Mouse (Mus musculus) midbrain, embryonic 10.5 days (tissue): Measurements from ENCODE around the gene Klhl2. TPM values are rescaled to one million over a fixed set of nuclear protein-coding genes. Genes with fewer than 3 reads are reported as not detected.

ENCODE experiments used
- DNase-seq: peaks from one replicate; pipeline ENCODE4 v3.0.0-alpha.2; 2017; ENCODE audit warnings: low spot score
- H3K27ac ChIP-seq: fragments of 300-500 bp; sonication (generic); replicated peaks from 2 replicates; pipeline ENCODE4 v1.5.1; 2016; ENCODE audit warnings: mild to moderate bottlenecking
- H3K27me3 ChIP-seq: fragments of 300-500 bp; sonication (generic); 2 replicates; pipeline ENCODE4 v1.6.1; 2016; ENCODE audit warnings: low read depth, mild to moderate bottlenecking; ENCODE audit not compliant: poor library complexity, severe bottlenecking
- H3K36me3 ChIP-seq: fragments of 300-500 bp; sonication (generic); 2 replicates; pipeline ENCODE4 v1.6.1; 2016; ENCODE audit warnings: mild to moderate bottlenecking, moderate library complexity
- H3K4me1 ChIP-seq: fragments of 300-500 bp; sonication (generic); 2 replicates; pipeline ENCODE4 v1.6.1; 2016
- H3K4me3 ChIP-seq: fragments of 300-500 bp; sonication (generic); 2 replicates; pipeline ENCODE4 v1.5.1; 2016; ENCODE audit warnings: mild to moderate bottlenecking, moderate library complexity
- H3K9me3 ChIP-seq: fragments of 300-500 bp; sonication (generic); replicated peaks from 2 replicates; pipeline ENCODE4 v1.6.1; 2016; ENCODE audit warnings: mild to moderate bottlenecking
- WGBS: fragments of 180-500 bp; shearing (Covaris S2); methylation state at CpG from one replicate; pipeline ENCODE4 v1.1.7; 2016; 5-methylcytosine and 5-hydroxymethylcytosine counted together
- polyA plus RNA-seq: library from polyadenylated mRNA; unstranded; fragments of >200 nt; fragmentation: Nextera tagmentation; extraction: Ambion mirVana; gene quantifications from 2 replicates; pipeline ENCODE4 v1.2.1, GENCODE M21; 2016

The Klhl2 gene
- polyA plus RNA-seq, 1 experiment from 2014 or later: 9.3 TPM

DNA sequence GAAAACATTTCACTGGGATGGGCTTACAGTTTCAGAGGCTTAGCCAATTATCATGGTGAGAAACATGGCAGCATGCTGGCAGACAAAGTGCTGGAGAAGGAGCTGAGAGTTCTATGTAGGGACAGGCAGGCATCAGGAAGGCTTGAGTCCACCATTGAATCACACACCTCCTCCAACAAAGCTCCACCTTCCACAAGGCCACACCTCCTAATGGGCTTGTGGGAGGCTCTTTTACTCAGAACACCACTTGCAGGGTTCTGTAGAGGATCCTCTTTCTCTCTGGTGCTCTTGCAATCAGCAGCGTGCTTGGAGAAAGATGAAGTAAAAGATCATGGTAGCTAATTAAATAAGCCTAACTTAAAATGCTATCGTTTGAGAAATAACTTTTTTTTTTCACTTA, 63.0 kb downstream of the Klhl2 start:
- H3K27ac ChIP-seq: no peak overlapping the region
- no peaks in the 10 kb centered on the region for H3K9me3 ChIP-seq
- no peak for DNase-seq
- no peak overlapping the region for H3K4me3 ChIP-seq
- 89% methylated on average over 2 of the region's 2 CpGs for WGBS
- H3K4me1 ChIP-seq: no peaks in the 10 kb centered on the region
- no peaks in the 10 kb centered on the region for H3K36me3 ChIP-seq
- no peaks in the 10 kb centered on the region for H3K27me3 ChIP-seq

DNA sequence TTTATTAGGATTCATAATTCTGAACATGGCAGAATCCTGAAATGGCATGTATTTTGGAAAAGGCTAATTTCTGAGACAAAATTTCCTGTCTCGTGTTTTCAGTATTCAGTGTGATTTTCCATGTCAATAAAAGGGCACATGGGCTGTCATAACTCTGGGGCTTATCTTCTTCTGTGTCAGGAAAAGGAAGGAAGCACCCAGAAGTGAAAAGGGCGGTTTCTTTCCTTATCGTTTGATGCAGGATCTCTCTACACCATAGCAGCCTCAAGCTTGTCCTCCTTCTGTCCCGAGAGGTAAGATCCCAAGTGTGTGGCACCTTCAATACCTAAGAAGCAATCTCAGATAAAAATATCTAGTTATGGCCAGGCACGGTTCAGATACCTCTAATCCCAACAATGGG, 65.6 kb downstream of the Klhl2 start:
- 94% methylated on average over 5 of the region's 5 CpGs for WGBS
- DNase-seq: no peak

DNA sequence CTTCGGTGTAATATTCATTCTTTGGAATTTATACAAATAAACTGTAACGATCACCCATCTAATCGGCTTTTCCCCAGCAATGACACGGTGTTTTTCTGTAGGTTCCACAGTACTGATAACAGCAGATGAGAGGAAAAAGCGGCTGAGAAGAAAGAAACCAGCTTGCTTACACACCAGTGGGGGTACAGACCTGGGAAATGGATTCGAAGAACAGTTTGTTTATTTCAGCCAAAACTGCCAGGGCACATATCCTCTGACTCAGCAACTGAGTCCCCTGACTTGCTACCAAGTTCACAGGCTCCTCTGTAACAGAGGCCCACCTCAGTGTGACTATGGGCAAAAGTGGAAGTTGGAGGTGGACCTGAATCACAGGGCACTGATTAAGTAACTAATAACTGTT, 67.9 kb downstream of the Klhl2 start:
- no peak overlapping the region for H3K4me3 ChIP-seq
- peaks cover 18% of the 10 kb centered on the region for H3K36me3 ChIP-seq
- H3K27ac ChIP-seq: no peak overlapping the region
- no peak for DNase-seq
- H3K4me1 ChIP-seq: no peaks in the 10 kb centered on the region
- no peaks in the 10 kb centered on the region for H3K9me3 ChIP-seq
- 91% methylated on average over 6 of the region's 6 CpGs for WGBS
- H3K27me3 ChIP-seq: no peaks in the 10 kb centered on the region

More for the DNA sequence above, 65.6 kb downstream of the Klhl2 start:
- H3K9me3 ChIP-seq: no peaks in the 10 kb centered on the region
- no peak overlapping the region for H3K27ac ChIP-seq
- H3K36me3 ChIP-seq: peaks cover 6% of the 10 kb centered on the region
- H3K4me3 ChIP-seq: no peak overlapping the region
- H3K27me3 ChIP-seq: no peaks in the 10 kb centered on the region
- H3K4me1 ChIP-seq: no peaks in the 10 kb centered on the region

DNA sequence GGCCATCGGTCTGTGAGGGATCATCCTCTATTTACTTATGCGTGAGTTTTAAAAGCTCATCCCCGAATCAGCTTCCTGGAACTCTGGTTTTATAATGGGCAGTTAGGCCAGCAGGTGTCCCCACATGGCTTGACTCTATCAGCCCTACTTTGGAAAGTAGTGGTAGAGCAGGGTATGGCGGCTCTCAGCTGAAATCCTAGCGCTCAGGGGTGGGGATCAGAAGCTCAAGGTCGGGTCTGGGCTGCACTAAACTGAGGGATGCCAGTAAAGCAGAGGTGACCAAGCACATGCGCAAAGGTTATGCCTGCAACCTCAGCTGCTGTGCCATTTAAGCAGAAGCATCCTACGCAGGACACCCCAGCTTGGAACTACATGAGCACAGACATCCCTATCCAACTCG, 71.9 kb downstream of the Klhl2 start:
- no peaks in the 10 kb centered on the region for H3K9me3 ChIP-seq
- H3K27ac ChIP-seq: no peak overlapping the region
- no peaks in the 10 kb centered on the region for H3K4me1 ChIP-seq
- WGBS: 73% methylated on average over 9 of the region's 9 CpGs
- peaks cover 32% of the 10 kb centered on the region for H3K36me3 ChIP-seq
- no peak overlapping the region for H3K4me3 ChIP-seq
- DNase-seq: no peak
- no peaks in the 10 kb centered on the region for H3K27me3 ChIP-seq

DNA sequence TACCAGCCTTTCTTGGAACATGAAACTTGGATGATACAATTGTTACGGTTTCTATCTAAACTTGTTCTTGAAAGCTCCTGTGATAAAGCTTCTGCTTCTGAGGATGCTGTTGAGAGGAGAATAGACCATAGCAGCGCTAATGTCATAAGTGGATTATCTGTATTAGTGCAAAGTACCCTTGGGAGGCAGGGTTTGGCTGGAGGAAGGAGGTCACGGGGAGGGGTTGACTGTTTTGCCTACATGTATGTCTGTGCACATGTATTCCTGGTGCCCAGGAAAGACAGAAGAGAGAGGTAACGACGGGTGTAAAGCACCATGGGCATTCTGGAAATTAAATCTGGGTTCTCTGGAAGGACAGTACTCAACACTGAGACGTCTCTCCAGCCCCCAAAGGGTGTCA, 75.7 kb downstream of the Klhl2 start:
- DNase-seq: no peak
- 95% methylated on average over 6 of the region's 6 CpGs for WGBS
- Histone ChIP-seq H3K9me3 (no peaks in the 10 kb centered on the region), H3K4me3 (no peak overlapping the region), H3K4me1 (no peaks in the 10 kb centered on the region), H3K27me3 (no peaks in the 10 kb centered on the region), H3K36me3 (peaks cover 32% of the 10 kb centered on the region), H3K27ac (no peak overlapping the region)

DNA sequence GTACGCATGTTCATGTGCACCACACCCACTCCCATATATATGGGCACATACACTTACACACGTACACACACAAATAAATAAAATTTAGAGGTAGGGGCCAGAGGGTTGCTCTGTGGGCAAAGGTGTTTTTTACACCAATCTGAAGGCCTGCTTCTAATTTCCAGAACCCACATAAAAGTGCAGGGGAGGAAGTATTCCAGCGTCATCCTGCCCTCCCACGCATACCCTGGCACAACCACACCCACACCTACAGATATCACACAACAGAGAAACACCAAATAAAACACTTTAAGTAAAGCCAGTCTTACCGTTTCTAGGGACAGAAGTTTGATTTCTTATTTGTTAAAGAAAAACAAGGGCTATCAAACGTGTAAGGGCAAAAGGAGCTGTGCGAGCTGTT, 79.0 kb downstream of the Klhl2 start:
- H3K36me3 ChIP-seq: peaks cover 34% of the 10 kb centered on the region
- DNase-seq: no peak
- H3K4me3 ChIP-seq: no peak overlapping the region
- no peaks in the 10 kb centered on the region for H3K9me3 ChIP-seq
- no peaks in the 10 kb centered on the region for H3K4me1 ChIP-seq
- 94% methylated on average over 7 of the region's 7 CpGs for WGBS
- no peak overlapping the region for H3K27ac ChIP-seq
- no peaks in the 10 kb centered on the region for H3K27me3 ChIP-seq

DNA sequence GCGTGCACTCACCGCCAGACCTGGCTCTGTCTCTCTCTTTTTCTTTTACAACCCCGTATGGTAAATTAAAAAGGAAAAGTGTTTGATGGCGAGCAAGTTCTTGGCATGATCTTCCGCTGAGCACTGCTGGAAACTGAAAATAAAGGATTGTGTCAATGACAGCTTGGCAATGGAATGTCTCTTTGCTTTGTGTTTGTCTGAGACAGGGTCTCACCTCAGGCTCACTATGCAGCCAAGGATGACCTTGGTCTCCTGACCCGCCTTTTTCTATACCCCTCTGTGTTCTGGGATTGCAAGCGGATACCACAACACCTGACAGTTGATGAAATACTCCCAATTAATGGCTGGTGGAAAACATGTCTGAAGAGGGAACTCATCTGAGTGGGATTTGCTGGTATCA, 80.2 kb downstream of the Klhl2 start:
- DNase-seq: no peak
- Histone ChIP-seq H3K4me1 (no peaks in the 10 kb centered on the region), H3K4me3 (no peak overlapping the region), H3K27me3 (no peaks in the 10 kb centered on the region), H3K27ac (no peak overlapping the region), H3K36me3 (peaks cover 26% of the 10 kb centered on the region), H3K9me3 (no peaks in the 10 kb centered on the region)
- 91% methylated on average over 7 of the region's 7 CpGs for WGBS

DNA sequence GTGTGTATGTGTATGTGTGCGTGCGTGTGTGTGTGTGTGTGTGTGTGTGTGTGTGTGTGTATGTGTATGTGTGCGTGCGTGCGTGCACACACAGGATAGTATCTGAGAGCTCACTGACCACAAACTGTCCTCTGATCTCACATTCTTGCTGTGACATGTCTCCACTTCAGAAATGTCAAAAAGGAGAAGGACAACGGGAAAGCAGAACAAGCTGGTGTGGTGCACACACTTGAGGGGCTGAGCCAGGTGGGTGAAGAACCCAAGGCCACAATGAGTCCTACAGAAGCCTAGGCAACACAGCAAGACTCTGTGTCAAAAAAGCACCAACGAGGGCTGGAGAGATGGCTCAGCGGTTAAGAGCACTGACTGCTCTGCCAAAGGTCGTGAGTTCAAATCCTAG, 81.2 kb downstream of the Klhl2 start:
- Histone ChIP-seq H3K4me3 (no peak overlapping the region), H3K27ac (no peak overlapping the region), H3K27me3 (no peaks in the 10 kb centered on the region), H3K9me3 (no peaks in the 10 kb centered on the region), H3K36me3 (peaks cover 19% of the 10 kb centered on the region), H3K4me1 (no peaks in the 10 kb centered on the region)
- DNase-seq: no peak
- 91% methylated on average over 5 of the region's 9 CpGs for WGBS

DNA sequence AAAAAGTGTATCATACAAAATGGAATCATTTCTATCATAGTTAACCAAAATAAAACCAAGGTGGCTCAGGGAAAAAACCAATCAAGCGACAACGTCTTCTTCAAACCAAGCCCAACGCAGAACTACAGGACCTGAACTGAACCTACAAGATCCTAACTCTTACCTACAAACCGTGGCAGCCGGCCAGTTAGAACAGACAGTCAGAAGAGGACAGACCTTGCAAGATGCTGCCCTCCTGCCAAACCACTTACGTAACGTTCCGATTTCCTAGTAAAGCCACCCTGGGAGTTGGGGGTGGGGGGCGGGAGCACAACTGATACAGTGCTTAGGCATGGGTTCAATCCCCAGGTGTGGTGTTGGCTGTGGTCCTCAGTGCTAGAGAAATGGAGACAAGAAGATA, 82.8 kb downstream of the Klhl2 start:
- Histone ChIP-seq H3K4me1 (no peaks in the 10 kb centered on the region), H3K4me3 (no peak overlapping the region), H3K9me3 (no peaks in the 10 kb centered on the region), H3K36me3 (peaks cover 25% of the 10 kb centered on the region), H3K27me3 (no peaks in the 10 kb centered on the region), H3K27ac (no peak overlapping the region)
- WGBS: 94% methylated on average over 9 of the region's 9 CpGs
- DNase-seq: no peak

DNA sequence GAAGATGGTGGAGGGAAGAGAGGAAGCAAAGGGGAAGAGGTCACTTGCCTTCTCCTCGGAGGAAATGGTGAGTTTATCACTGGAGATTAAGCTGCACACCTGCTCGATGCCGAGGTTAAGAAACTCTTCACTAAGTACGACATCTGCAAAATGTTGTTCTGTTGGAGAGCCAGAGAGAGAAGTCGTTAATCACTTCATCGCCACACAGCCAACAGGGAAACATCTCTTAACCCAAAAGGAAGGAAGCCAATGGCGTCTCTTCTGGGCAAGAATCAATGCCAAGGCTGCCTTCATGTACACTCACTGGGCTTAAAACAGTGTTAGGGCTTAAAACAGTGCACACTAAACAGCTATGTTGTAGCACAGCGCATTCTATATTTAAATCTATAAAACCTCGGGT, 85.7 kb downstream of the Klhl2 start:
- Histone ChIP-seq H3K27me3 (no peaks in the 10 kb centered on the region), H3K36me3 (peaks cover 32% of the 10 kb centered on the region), H3K27ac (no peak overlapping the region), H3K4me3 (no peak overlapping the region), H3K4me1 (no peaks in the 10 kb centered on the region), H3K9me3 (no peaks in the 10 kb centered on the region)
- no peak for DNase-seq
- 92% methylated on average over 9 of the region's 9 CpGs for WGBS

DNA sequence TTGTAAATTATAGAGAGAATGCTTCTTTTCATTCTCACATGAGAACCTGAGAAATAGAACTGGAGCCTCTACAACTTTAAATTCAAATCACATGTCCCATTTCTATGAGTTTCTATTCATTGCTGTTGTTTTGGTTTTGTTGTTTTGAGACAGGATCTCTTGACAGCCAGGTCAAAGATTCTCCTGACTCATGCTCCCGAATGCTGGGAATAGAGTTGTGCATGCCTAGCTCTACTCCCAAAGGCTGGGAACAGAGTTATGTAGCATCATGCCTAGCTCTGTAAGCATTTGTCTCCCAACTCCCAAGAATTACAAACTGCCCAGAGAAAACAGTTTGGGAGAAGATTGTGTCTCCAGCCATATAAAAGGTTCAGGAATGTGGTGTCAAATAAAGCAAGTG, 87.1 kb downstream of the Klhl2 start:
- no peaks in the 10 kb centered on the region for H3K4me1 ChIP-seq
- no peak overlapping the region for H3K4me3 ChIP-seq
- H3K27ac ChIP-seq: no peak overlapping the region
- H3K9me3 ChIP-seq: no peaks in the 10 kb centered on the region
- 90% methylated on average over 1 of the region's 1 CpGs for WGBS
- peaks cover 30% of the 10 kb centered on the region for H3K36me3 ChIP-seq
- no peak for DNase-seq
- H3K27me3 ChIP-seq: no peaks in the 10 kb centered on the region

DNA sequence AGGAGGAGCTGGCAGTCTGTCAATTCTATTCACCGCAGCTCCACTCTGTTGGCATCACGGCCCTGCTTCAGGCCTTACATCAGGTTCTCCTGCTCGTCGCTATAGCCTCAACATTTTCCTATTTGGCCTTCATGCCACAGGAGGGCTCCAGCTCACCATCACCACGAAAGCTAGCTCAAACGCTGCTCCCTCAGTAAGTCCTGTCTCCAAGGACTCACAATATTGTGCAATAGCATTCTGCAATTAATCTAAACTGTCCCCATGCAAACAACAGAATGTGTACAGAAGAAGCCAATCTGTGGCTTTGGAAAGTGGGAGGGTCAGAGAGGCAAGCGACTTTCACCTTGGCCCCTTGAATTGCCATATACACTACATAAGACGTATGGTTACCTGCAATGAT, 88.4 kb downstream of the Klhl2 start:
- DNase-seq: no peak
- Histone ChIP-seq H3K27ac (no peak overlapping the region), H3K4me3 (no peak overlapping the region), H3K9me3 (no peaks in the 10 kb centered on the region), H3K4me1 (no peaks in the 10 kb centered on the region), H3K36me3 (peaks cover 38% of the 10 kb centered on the region), H3K27me3 (no peaks in the 10 kb centered on the region)
- WGBS: 88% methylated on average over 8 of the region's 8 CpGs

DNA sequence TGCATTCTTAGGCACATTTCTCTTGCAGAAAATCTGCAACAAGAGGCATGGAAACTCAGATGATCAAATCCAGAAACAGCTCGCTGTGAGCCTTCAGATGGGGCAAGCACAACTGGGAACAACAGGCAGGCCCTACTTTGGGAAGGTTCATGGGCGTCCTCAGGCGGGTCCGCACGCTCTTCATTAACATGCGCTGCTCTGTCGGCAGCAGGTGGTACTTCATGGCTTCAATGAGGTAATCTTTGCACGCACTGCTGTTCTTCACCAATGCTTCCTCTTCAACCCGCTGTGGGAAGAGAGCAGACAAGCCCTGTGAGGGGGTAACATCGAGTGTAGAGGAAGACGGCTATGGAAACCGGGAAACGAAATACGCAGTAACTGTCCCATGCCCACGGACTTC, 91.9 kb downstream of the Klhl2 start:
- Histone ChIP-seq H3K4me1 (no peaks in the 10 kb centered on the region), H3K27ac (no peak overlapping the region), H3K9me3 (no peaks in the 10 kb centered on the region), H3K36me3 (peaks cover 68% of the 10 kb centered on the region), H3K27me3 (no peaks in the 10 kb centered on the region), H3K4me3 (no peak overlapping the region)
- 91% methylated on average over 15 of the region's 15 CpGs for WGBS
- DNase-seq: no peak
